Mouse (Mus musculus) liver, adult 2 months (tissue): ENCODE measurements around the gene Mrtfb.

Experiments used
- CTCF ChIP-seq: fragments of 200-500 bp; IDR thresholded peaks from 2 replicates; pipeline ENCODE4 v1.5.1; 2011; ENCODE audit warnings: low read depth, low read length, control low read depth
- POLR2A ChIP-seq: fragments of 200-500 bp; IDR thresholded peaks from 2 replicates; pipeline ENCODE4 v1.6.1; 2011; ENCODE audit warnings: low read length, control low read depth; ENCODE audit not compliant: insufficient read depth; ENCODE audit errors: extremely low read depth

DNA sequence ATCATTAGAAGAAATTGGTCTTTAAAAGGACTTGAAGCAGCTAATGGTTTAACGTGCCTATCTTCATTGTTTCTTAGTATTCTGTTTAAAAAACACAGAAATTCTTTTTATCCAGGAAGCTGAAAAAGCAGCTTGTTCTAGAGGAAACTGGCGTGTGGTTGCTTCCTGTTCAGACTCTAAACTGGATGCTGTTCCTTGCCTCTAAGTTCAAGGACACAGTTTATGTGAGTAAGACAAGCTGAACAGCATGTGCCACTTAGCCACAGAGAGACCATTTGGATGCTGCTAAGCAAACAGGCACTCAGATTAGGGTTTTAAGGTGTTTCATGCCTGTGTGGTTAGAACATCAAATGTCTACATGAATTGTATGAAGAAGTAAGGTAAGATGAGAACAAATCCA, 42.7 kb downstream of the Mrtfb start:
- TF ChIP-seq CTCF = no peak
- TF ChIP-seq POLR2A = no peak
